Mouse (Mus musculus): ENCODE data around the gene Abcg5. TPM values are rescaled to one million over a fixed set of nuclear protein-coding genes. Genes with fewer than 3 reads are reported as not detected.

Gene Abcg5
- total RNA-seq, 1 experiment: 0.27 TPM

- H3K27ac ChIP-seq (ENCODE audit: insufficient read depth, low read depth, low read length, poor library complexity, severe bottlenecking): no peak overlapping the region
- DNase-seq (ENCODE audit: low read depth, low spot score): no peak
- no peak overlapping the region for H3K4me3 ChIP-seq (ENCODE audit: insufficient read depth in 1 of 2, low read depth in 1 of 2, low read length in 2 of 2, poor library complexity in 1 of 2, severe bottlenecking in 1 of 2)
- H3K36me3 ChIP-seq (ENCODE audit: control insufficient read depth, insufficient read depth, low read length, poor library complexity, severe bottlenecking): no peaks in the 10 kb centered on the region
- H3K4me1 ChIP-seq (ENCODE audit: control insufficient read depth in 2 of 2, insufficient read depth in 2 of 2, low read length in 2 of 2, poor library complexity in 1 of 2): peaks cover 0 to 13% of the 10 kb centered on the region in 2 experiments; a peak in 2 of 4 replicates
- no peak overlapping the region for H3K9ac ChIP-seq (ENCODE audit: insufficient read depth, low read depth, low read length, poor library complexity, severe bottlenecking)
- no peak for TF ChIP-seq ZNF384 (IDR thresholded peaks at IDR 0.05; ENCODE audit: low read depth, low read length)
- no peak for TF ChIP-seq HCFC1 (IDR thresholded peaks at IDR 0.05; ENCODE audit: borderline replicate concordance, insufficient read depth, low read length)
- no peak for TF ChIP-seq CHD2 (IDR thresholded peaks at IDR 0.05; ENCODE audit: low read depth, low read length)
- no peak for TF ChIP-seq MAFK (IDR thresholded peaks at IDR 0.05; ENCODE audit: insufficient read depth, low read depth, low read length)
- no peak for TF ChIP-seq ZC3H11A (IDR thresholded peaks at IDR 0.05; ENCODE audit: borderline replicate concordance, low read depth, low read length)
- in situ Hi-C loops (cut with MboI; ENCODE audit: low sequenced_read_pairs in 2 of 2, unreplicated experiment in 2 of 2): no loop called here
- no peaks in the 10 kb centered on the region for H3K9me3 ChIP-seq (ENCODE audit: control insufficient read depth, insufficient read depth, low read depth, low read length)
Observed at GRCm38 (mm10) chr17:84645119-84645518, 37.7 kb downstream of the Abcg5 start.

GRCm38 (mm10) chr17:84644292-84645050 is 38.3 kb downstream of the Abcg5 start:
- Histone ChIP-seq H3K9me3 (ENCODE audit: control insufficient read depth, insufficient read depth, low read depth, low read length) (no peaks in the 10 kb centered on the region), H3K4me3 (ENCODE audit: insufficient read depth in 1 of 2, low read depth in 1 of 2, low read length in 2 of 2, poor library complexity in 1 of 2, severe bottlenecking in 1 of 2) (no peak overlapping the region), H3K4me1 (ENCODE audit: control insufficient read depth in 2 of 2, insufficient read depth in 2 of 2, low read length in 2 of 2, poor library complexity in 1 of 2) (peaks cover 0 to 13% of the 10 kb centered on the region in 2 experiments; a peak in 2 of 4 replicates), H3K27ac (ENCODE audit: insufficient read depth, low read depth, low read length, poor library complexity, severe bottlenecking) (no peak overlapping the region), H3K9ac (ENCODE audit: insufficient read depth, low read depth, low read length, poor library complexity, severe bottlenecking) (no peak overlapping the region), H3K36me3 (ENCODE audit: control insufficient read depth, insufficient read depth, low read length, poor library complexity, severe bottlenecking) (no peaks in the 10 kb centered on the region)
- TF ChIP-seq HCFC1 (IDR thresholded peaks at IDR 0.05; ENCODE audit: borderline replicate concordance, insufficient read depth, low read length) (no peak), MAFK (IDR thresholded peaks at IDR 0.05; ENCODE audit: insufficient read depth, low read depth, low read length) (no peak), CHD2 (IDR thresholded peaks at IDR 0.05; ENCODE audit: low read depth, low read length) (no peak), ZC3H11A (IDR thresholded peaks at IDR 0.05; ENCODE audit: borderline replicate concordance, low read depth, low read length) (no peak), ZNF384 (IDR thresholded peaks at IDR 0.05; ENCODE audit: low read depth, low read length) (no peak)
- in situ Hi-C loops (cut with MboI; ENCODE audit: low sequenced_read_pairs in 2 of 2, unreplicated experiment in 2 of 2): no loop called here
- no peak for DNase-seq (ENCODE audit: low read depth, low spot score)

- DNase-seq (ENCODE audit: low read depth, low spot score): no peak
- in situ Hi-C loops (cut with MboI; ENCODE audit: low sequenced_read_pairs in 2 of 2, unreplicated experiment in 2 of 2): no loop called here
- Histone ChIP-seq H3K36me3 (ENCODE audit: control insufficient read depth, insufficient read depth, low read length, poor library complexity, severe bottlenecking) (no peaks in the 10 kb centered on the region), H3K4me3 (ENCODE audit: insufficient read depth in 1 of 2, low read depth in 1 of 2, low read length in 2 of 2, poor library complexity in 1 of 2, severe bottlenecking in 1 of 2) (no peak overlapping the region), H3K4me1 (ENCODE audit: control insufficient read depth in 2 of 2, insufficient read depth in 2 of 2, low read length in 2 of 2, poor library complexity in 1 of 2) (peaks cover 0 to 15% of the 10 kb centered on the region in 2 experiments; a peak in 2 of 4 replicates), H3K9me3 (ENCODE audit: control insufficient read depth, insufficient read depth, low read depth, low read length) (no peaks in the 10 kb centered on the region), H3K27ac (ENCODE audit: insufficient read depth, low read depth, low read length, poor library complexity, severe bottlenecking) (no peak overlapping the region), H3K9ac (ENCODE audit: insufficient read depth, low read depth, low read length, poor library complexity, severe bottlenecking) (no peak overlapping the region)
- no peak for TF ChIP-seq ZNF384 (IDR thresholded peaks at IDR 0.05; ENCODE audit: low read depth, low read length)
Observed at GRCm38 (mm10) chr17:84642324-84642723, 40.5 kb downstream of the Abcg5 start.

DNA sequence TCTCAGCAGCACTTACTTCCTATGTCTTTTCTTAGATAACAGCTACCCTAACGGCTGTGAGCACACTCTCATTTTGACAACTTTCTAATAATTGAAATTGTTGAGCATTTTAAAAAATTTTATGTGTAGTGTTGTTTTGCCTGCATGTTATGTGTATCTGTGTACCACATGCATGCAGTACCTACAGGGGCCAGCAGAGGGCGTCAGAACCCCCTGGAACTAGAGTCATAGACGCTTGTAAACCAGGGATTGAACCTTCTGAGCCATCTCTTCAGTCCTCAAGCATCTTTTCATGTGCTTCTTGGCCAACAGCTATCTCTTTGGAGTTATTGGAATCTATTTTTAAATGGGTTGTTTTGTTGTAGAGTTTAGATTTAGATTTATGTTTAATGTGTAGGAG is 40.9 kb downstream of the Abcg5 start:
- DNase-seq (ENCODE audit: low read depth, low spot score): peak; percentile 51
- Histone ChIP-seq H3K36me3 (ENCODE audit: control insufficient read depth, insufficient read depth, low read length, poor library complexity, severe bottlenecking) (no peaks in the 10 kb centered on the region), H3K4me1 (ENCODE audit: control insufficient read depth in 2 of 2, insufficient read depth in 2 of 2, low read length in 2 of 2, poor library complexity in 1 of 2) (peaks cover 0 to 15% of the 10 kb centered on the region in 2 experiments; a peak in 2 of 4 replicates), H3K27ac (ENCODE audit: insufficient read depth, low read depth, low read length, poor library complexity, severe bottlenecking) (no peak overlapping the region), H3K9me3 (ENCODE audit: control insufficient read depth, insufficient read depth, low read depth, low read length) (no peaks in the 10 kb centered on the region), H3K4me3 (ENCODE audit: insufficient read depth in 1 of 2, low read depth in 1 of 2, low read length in 2 of 2, poor library complexity in 1 of 2, severe bottlenecking in 1 of 2) (no peak overlapping the region), H3K9ac (ENCODE audit: insufficient read depth, low read depth, low read length, poor library complexity, severe bottlenecking) (no peak overlapping the region)
- TF ChIP-seq ZC3H11A (IDR thresholded peaks at IDR 0.05; ENCODE audit: borderline replicate concordance, low read depth, low read length) (0 out of 2 replicates have a peak, but pooled peaks have one; percentile 2), ZNF384 (IDR thresholded peaks at IDR 0.05; ENCODE audit: low read depth, low read length) (no peak)
- in situ Hi-C loops (cut with MboI; ENCODE audit: low sequenced_read_pairs in 2 of 2, unreplicated experiment in 2 of 2): no loop called here

All from ES-E14 (cell line).